Mouse (Mus musculus): ENCODE results near the gene Optn. TPM values are rescaled to one million over a fixed set of nuclear protein-coding genes. Genes with fewer than 3 reads are reported as not detected.

Gene Optn
- total RNA-seq, 4 experiments from 2014 or later = 75.5 to 187 (median 117) TPM

DNA sequence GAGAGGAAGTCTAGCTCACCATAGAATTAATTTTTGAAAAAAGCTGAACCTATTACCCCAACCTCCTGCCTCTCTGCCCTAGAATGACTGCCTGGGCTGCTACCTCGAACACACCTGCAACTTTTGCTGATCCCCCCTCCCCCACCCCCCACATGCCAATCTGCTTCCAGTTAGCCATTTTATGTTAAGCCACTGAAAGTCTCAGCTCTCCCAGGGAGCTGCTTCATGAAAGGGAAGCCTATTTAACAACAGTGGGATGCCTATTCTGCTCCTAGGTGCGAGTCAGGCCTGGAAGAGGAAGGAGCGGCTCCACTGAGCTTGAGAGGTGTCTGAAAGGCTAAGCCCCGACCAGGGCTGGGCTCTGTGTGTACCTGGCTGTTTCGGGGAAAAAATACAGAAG is 79.9 kb downstream of the Optn start:
- DNase-seq = no peak

GRCm38 (mm10) chr2:4978091-4978490 is 85.8 kb downstream of the Optn start:
- no peak for DNase-seq

DNA sequence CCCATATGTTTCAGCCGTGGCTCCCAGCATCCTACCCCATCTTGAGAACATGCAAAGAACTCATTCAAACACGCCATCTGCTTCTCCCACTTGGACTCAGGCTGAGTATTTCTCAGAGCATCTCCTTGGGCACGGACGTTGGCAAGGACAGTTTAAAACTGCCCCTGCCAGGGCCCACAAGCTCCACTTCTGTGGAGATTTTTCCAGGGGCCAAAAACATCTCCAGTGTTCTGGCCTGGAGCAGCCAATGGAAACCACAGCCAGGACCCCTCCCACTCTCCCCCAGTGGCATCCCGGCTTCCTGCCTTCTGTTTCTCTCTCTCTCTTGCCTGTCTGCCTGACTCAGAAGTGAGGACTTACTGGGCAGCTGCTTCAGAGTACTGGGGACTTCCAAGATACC is 88.0 kb downstream of the Optn start, which contains the start of gene Ucma:
Gene Ucma (plus strand): TSS at position 316 of the 400 bp plus-strand sequence.
- no peak for DNase-seq

Other genes starting within 250 kb of the Optn start
- gene Sephs1, start 182.5 kb downstream of the Optn start, total RNA-seq (2022) = 10 to 100 TPM; 55.4 to 66.8 (median 59.2) TPM
- gene Phyh, start 145.0 kb downstream of the Optn start, total RNA-seq (2022) = 100 to 1,000 TPM; 169 to 329 (median 213) TPM
- gene Ucma, start 87.9 kb downstream of the Optn start, total RNA-seq (2022) = not detected
- 1 to 10 TPM; 2.0 to 7.3 (median 5.1) TPM for gene Mcm10, start 51.3 kb downstream of the Optn start, total RNA-seq (2022)
- gene Ccdc3, start 73.7 kb upstream of the Optn start, total RNA-seq (2022) = 10 to 100 TPM in 2 of 4 experiments, 1 to 10 TPM in 2; 7.9 to 30.5 (median 11.8) TPM